Mouse (Mus musculus): ENCODE results near the gene Ints5. TPM values are rescaled to one million over a fixed set of nuclear protein-coding genes. Genes with fewer than 3 reads are reported as not detected.
"Not testable (repeated sequence)": the region's sequence is repeated elsewhere in the genome, so short reads cannot be mapped to it uniquely, and the experiment has no call there.

The Ints5 gene
- 23.5 and 26.7 TPM in 2 replicates for total RNA-seq (2021)
- long read RNA-seq, transcript Ints5-201 (2 exons, 3,274 nt): major isoform, 12 of 27 reads
- long read RNA-seq, partial matches to known transcripts: 15 of 27 reads
- long read RNA-seq, other reads (novel, unspliced or antisense): 0 of 27 reads

DNA sequence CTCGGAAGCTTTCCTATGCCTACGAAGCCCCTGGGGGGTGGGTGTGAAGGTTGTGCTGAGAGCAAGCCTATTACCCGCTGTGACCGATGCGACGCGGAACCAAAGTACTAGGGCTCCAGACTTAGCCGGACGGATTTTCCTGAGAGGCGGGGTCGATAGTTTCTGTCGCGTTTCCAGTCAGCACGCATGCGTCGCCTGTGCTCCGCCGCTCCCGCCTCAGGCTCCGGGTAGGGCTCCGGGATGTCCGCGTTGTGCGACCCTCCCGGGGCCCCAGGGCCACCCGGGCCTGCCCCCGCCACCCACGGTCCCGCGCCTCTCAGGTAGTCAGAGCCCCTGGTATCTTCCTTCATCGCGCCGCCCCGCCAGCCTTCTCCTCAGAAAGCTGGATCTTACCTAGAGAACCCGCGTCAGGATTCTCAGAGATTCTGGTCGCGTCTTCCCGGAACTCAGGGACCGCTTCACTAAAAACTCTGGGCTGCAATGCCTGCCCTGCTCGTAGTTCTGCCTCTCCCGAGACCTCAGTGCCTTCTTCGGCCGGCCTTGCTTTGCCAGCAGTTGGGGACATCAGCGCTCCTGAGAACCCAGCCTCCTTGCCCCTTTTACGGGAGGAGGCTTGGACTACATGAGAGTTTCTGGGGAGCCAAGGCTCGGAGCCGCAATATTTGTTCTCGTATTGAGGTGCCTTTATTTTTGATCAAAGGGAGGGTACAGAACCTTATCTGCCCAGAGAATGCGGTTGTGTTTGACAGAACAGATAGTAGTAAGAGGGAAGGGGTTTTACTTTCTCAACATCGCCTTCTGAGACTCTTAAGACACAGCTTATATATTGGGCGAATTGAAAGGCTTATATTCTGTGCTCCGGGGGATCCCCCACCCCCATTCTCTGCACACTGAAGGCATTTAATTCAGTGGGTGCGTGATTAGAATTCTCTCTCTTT is at the start of gene Ints5:
Ints5 (plus strand) TSS at position 177 of the 938 bp plus-strand sequence.
- peak; percentile 85 for DNase-seq

DNA sequence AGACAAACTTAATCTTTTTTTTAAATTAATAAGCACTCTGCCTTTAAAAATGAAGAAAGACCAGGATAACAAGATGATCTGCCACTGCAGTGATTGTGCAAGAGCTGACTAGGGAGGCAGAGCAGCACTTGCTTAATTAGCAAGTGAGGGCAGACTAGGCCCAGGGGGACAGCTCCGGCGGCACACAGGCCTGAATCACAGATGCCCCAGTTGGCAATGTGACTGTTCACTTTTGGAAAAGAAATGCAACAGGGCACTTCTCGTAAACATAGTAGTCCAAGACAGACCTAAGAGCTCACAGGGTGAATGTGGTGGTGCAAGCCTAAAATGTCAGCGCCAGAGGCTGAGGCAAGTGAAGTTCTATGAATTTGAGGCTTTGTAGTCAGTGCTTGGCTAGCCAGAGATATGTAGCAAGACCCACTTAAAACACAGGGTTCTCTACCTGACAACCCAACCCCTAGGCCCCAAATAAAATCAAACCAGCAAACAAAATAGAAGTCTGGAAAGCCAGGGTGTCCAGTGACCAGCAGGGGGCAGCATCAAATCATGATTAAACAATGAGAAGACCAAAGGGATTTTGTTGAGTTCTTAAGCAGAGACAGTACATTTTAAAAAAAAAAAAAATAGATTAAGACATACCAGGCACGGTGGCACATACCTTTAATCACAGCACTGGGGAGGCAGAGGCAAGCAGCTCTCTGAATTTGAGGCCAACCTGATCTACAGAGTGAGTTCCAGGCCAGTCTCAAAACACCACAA is 48.3 kb upstream of the Ints5 start:
- DNase-seq: peak; percentile 73

DNA sequence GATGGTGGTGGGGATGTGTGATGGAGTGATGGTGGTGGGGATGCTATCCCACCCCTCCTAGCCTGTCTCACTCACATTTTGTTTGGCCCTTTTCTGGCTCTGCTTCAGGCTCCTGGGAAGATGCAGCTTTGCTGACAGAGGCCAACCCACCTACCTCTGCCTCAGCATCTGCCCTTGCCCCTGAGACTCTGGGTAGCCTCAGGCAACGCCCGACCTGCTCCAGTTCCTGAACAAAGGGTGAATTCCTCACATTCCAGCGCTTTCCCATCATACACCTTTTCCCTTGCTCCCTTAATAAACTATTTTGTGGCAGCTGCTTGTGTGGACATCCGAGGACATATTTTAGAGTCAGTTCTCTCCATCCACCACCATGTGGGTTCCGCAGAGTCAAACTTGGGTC is 44.4 kb upstream of the Ints5 start:
- DNase-seq: no peak

DNA sequence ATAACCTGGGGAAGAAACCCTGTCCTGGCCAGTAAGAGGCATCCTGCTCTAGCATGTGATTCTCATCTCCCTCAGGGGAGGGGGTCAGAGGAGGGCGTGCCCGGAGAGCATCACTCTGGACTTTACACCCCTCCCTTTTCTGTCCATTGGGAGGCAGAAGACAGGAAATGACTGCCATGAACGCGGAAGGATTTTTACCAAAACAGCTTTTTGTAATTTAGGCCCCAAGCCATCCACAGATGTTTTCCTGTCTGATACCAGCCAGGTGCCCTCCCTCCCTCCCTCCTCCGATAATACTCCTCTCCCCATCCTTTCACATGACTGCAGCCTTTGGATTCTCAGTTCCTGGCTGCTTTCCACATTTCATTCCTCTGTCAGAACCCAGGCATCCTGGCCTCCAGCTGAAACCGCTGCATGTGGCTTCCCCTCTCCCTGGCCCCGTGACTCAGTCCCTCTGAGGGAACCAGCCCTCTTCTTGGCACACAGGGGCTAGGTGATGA is 42.4 kb upstream of the Ints5 start, which contains the start of gene Lrrn4cl:
Lrrn4cl (plus strand) TSS at position 367 of the 500 bp plus-strand sequence.
- DNase-seq: no peak

DNA sequence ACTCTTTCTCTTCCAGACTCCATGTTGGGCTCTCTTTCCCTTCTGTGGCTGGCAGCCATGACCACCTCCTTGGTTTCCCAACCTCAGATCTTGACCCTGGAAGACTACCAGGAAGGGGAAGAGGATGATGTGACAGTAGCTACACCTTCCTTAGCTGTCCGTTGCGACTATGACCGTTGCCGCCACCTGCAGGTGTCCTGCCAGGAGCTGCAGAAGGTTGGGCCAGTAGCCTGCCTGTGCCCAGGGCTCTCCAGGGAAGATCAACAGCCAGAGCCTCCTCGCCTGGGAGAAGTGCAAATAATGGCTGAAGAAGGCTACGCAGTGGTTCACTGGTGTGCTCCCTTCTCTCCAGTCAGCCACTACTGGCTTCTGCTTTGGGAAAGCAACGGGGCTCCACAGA is 41.2 kb upstream of the Ints5 start:
- no peak for DNase-seq

DNA sequence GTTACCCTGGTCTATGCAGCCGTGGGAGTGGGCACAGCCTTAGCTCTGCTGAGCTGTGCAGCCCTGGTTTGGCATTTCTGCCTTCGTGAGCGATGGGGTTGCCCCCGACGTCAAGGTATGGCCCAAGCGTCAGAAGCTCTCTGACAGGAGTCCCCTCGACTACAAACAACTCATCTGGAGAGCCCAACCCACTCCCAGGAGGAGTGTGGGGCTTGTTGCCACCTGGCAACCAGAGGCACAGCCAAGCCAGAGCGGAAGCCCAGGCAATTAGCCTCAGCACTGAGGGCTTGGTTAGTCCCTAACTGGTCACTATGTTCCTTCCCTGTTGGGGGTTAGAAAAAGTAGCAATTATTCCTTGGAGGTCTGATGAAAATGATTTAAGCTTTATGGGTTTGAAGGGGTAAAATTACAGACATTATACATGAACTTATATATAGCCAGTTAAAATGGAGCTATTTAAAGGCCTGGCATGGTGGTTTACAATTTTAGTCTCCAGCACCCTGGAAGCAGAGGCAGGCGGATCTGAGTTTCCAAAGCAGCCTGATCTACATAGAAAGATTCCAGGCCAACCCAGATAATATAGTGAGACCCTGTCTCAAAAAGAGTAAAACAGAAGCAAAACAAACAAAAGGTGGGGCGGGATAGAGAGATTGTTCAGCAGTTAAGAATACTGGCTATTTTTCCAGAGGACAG is 40.4 kb upstream of the Ints5 start:
- DNase-seq: no peak

DNA sequence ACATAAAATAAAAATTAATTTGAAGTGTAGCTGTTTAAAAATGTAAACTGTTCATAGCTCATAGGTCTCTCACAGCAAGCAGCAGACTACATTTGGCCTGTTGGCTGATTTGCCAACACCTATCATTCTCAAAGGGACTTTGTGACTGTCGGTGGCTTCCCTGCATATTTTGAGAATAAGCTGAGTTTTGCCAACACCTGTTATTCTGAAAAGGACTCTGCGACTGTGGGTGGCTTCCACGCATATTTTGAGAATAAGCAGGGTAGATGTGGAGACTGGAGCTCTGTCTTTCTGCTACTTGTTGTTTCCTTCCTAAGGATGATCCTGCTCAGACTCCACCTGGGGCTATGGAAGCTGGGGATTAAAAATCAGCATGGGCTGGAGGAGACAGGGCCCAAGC is 39.7 kb upstream of the Ints5 start:
- DNase-seq: no peak

DNA sequence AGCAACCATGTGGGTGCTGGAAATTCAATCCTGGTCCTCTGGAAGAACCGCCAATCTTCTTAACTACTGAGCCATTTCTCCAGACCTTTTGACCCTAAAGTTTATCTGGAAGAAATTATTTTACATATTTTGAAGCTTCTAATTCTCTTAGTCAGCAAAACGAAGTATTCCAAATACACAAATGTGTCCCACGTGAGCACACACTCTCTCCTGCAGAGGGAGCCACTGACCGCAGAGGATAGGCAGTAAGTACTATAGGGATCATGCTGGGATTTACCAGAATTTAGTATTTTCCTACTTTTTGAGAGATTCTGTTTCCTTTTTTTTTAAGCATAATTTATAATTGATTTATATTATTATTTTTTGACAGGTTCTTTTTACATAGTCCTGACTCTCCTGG is 35.1 kb upstream of the Ints5 start:
- peak; percentile 65 for DNase-seq

DNA sequence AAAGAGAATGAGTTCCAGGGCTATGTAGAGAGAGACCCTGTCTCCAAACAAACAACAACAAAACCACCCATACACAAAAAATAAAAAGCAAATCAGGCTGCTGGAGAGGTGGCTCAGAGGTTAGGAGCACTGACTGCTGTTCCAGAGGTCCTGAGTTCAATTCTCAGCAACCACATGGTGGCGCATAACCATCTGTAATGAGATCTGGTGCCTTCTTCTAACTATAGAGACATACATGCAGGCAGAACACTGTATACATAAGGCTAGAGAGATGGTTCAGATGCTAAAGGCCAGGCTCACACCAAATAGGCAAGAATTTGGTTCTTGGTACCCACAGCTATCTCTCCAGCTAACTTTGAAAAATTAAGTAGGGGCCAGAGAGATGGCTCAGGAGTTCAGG is 33.8 kb upstream of the Ints5 start:
- DNase-seq: no peak

DNA sequence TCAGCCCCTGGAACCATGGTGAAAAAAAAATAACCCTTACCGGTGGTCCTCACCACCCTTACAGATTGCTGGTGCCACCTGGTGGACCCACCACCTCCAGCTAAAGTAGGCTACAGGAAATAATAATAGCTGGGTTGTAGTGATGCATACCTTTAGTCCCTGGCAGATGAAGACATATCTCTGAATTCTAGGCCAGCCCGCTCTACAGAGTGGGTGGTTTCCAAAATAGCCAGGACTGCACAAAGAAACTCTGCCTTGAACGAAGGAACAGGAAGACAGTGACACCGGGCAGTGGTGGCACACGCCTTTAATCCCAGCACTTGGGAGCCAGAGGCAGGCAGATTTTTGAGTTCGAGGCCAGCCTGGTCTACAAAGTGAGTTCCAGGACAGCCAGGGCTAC is 28.5 kb upstream of the Ints5 start:
- DNase-seq: no peak

DNA sequence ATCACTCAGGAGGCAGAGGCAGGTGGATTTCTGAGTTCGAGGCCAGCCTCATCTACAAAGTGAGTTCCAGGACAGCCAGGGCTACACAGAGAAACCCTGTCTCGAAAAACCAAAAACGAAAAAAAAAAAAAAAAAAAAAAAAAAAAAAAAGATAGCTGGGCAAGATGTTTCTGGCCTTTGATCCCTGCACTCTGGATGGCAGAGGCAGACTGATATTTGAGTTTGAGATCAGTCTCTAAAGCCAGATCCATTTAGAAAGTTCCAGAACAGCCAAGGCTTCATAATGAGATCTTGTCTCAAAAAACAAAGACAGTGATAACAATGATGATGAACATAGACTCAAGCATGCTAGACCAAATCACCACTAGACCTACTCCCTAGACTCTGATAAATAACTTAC is 22.4 kb upstream of the Ints5 start:
- DNase-seq: not testable (repeated sequence)

DNA sequence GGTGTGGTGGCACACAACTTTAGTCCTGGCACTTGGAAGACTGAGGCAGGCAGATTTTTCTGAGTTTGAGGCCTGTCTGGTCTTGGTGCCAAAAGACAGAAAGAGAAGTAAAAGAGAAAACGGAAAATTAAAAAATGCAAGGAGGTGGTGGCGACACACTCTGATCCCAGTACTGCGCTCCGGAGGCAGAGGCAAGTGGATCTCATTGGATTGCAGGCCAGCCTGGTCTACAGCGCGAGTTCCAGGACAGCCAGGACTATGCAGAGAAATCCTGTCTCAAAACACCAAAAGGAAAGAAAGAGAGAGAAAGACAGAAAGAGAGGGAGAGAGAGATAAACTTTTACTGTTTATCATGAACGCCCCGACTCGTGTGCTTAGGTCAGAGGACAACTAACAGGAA is 22.0 kb upstream of the Ints5 start:
- no peak for DNase-seq

DNA sequence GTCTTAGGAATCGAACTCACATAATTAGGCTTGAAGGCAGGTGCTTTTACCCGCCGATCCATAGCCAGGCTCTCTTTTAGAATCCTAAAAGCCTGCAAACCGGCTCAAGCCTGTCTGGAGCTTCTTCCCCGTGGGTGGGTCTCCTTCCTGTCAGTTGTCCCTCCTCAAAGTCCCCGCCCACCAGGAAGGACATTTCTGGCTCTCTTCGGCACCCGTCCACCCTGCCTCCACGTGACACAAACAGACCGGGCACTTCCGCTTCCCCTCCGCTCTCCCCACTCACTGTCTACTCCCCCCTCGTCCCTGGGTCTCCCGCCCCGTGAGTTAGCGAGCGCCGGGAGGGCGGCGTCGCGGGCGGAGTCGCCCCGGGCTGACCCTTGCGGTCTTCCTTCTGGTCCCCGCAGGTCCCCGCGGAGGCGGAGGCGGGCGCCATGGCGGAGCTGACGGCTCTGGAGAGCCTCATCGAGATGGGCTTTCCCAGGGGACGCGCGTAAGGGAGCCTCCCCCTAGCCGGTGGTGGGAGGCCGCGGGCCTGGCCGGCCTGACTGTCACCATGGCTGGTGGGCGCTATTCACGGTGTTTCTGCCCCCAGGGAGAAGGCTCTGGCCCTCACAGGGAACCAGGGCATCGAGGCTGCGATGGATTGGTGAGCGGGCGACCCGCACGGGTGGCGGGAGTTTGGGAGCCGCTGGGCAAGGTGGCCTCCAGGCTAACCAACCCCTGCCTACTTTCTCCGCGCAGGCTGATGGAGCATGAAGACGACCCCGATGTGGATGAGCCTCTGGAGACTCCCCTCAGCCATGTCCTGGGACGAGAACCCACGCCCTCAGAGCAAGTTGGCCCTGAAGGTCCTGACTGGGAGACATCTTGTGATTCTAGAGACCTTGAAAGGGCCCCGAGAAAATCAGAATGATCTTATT is 21.3 kb upstream of the Ints5 start, which contains the start of gene Ubxn1:
Ubxn1 (plus strand) TSS at position 230 of the 920 bp plus-strand sequence.
- peak; percentile 95 for DNase-seq

DNA sequence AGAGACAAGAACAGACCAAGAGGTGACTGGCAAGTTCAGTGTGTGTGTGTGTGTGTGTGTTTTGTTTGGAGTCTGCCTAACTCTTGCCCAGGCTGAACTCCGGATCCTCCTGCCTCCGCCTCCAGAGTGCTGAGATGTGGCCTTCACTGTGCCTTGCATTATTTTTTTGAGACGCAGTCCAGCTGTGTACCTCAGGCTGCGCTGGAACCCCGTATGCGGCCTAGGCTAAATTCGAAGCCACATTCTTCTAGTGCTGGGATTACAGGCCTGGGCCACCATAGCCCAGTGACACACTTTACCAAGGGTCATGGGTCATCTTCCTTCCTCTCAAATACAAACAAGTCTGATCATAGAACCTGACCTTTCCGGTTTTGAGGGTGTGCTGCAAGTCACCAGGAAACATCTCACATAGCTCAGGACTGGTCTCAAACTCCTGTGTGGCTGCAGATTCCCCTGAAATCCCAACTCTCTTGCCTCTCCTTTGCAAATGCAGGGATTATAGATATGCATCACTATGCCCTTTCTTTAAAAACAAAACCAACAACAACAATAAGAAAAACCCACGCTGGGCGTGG is 20.5 kb upstream of the Ints5 start:
- no peak for DNase-seq

DNA sequence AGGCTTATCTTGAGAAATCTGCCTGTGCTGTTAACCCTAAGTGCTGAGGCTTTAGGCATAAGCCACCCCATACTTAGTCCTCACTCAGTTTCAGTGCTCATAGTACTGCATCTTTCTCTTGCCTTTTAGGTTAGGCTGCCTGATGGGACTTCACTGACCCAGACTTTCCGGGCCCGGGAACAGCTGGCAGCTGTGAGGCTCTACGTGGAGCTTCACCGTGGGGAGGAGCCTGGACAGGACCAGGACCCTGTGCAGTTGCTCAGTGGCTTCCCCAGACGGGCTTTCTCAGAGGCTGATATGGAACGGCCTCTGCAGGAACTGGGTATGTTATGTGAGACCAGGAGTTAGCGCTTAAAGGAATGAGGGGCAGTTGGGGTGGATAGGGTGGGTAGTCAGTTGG is 17.8 kb upstream of the Ints5 start:
- no peak for DNase-seq

DNA sequence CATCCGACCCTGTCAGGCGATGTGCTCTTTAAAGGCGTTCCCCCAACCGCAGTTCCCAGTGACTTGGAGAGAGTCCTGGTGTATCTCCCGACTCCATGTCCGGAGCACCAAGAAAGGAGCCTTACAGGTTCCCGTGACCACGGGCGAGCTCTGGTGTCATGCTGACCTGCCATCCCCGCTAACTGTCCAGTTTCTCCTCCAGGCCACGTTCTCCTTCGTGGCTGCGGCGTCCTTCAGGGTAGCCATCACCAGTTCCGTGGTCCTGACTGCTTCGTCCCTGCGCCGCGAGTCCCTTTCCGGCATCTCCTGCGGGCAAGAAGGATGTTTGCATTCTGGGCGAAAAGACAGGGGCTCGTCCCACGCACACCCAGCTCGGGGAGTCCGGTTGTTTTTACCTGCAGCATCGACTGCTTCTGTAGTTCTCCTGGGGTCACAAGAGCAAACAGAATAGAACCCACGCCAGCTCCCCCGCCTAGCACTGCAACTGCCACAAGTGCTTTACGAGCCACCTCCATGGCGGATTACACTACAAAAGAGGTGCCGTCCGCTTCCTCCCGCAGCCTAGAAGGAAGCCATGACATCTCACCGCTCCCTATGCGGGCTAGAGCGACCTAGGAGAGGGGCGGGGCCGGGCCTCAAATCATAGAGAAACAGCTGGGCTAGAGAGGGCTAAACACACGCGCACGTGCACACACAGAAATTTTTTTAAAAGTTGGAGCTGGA is 12.3 kb upstream of the Ints5 start, which contains the start of gene Uqcc3:
Uqcc3 (minus strand) TSS at position 613 of the 723 bp plus-strand sequence.
- peak; percentile 88 for DNase-seq

DNA sequence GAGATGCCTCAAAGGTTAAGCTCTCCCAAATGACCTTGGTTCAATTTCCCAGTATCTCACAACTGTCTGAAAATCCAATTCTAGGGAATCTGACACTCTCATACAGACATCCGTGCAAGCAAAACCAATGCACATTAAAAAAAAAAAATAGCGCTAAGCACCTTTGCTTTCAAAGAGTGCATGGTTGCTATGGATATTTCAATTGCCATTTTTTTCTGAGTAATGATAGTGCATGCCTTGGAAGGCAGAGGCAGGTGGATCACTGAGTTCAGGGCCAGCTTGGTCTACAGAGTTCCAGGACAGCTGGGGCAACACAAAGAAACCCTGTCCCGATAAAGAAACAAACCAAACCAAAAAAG is 11.8 kb upstream of the Ints5 start:
- no peak for DNase-seq

DNA sequence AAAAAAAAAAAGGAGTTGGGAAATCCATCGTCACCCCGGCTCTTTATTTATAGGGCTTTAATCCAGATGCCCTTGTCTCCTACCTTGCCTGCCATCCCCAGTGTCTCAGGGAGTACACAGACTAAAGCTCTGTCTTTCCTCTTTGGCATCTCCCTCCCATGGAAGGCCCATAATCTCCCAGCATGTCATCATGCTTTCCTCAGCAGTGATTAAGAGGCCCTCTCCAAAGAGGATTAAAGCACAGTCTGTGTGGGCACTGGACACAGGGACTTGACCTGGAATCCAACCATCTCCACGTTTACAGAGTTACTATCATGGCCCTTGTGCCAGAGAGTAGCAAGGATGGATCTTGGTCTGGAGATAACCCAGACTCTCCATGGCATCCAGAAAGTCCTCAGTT is 9.2 kb upstream of the Ints5 start, which contains the start of the genes Lbhd1 and Gm49403:
Lbhd1 (plus strand) TSS at position 117 of the 400 bp plus-strand sequence.
Gm49403 (plus strand) TSS at position 315 of the 400 bp plus-strand sequence.
- DNase-seq: no peak

DNA sequence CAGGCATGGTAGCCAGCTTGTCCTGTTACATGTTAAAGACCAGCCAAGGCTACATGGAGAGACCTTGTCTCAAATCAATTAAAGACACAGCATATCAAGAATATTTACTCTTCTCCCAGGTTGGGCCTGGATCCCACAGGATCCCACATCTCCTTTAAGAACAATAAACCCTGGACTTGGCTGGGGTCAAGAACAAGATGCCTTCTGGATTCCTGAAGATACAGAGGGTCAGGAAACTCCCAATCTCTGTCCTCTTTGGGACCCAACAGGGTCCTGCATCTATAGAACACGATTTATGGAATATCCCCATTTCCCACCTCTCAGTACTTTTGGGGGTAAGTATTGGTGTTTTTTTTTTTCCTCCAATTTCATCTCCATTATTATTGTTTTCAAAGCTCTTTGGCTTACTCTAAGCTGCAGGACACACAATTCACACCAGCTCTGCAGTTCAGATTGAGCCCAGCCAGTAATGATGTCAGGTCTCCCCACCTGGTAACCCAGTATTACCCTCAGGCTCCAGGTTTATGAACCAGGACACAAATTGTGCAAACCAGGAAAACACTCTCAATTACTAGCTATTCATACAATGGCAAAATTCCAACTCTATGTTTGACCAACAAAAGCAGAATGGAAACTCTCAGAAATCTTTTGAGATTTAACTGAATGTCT is 5.8 kb upstream of the Ints5 start:
- DNase-seq: no peak

All from adrenal gland, postnatal 25 days (tissue).